Comparison of ENCODE assay signal across 10 mouse cellular contexts in the genomic region with DNA sequence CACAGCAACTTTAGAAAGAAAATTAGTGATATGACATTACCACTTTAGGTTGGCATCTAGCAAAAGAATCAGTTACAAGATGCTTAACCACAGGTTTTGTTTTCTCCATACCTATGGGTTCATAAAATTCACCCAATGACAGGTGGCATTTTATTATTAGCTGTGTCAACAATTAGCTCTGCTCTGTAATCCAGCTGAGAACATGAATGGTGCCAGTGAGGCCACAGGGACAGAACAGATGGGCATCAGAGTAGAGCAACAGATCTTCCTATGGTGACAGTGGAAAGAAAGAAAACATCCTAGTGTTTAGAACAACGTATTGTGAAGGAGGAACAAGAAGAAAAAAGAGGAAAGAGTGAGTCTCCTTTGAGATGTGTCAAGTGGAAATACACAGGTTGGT.
"Had no signal": no experiment of that assay in that cellular context is flagged by ENCODE, and none has a peak within 500 bp of the region (broad histone marks: within the 10 kb centered on the region; RNA-seq: fewer than 3 reads in every experiment).

No protein-coding gene starts in this region.

- DNase-seq: kidney, postnatal 10 days; kidney, postnatal 4 days; layer of hippocampus, adult 9-11 months; liver; lung, adult 18-20 months; lung, postnatal 10 days; lung, postnatal 36 days; thymus, adult 2 months; thymus, postnatal 14 days; thymus, postnatal 4 days had no signal
